Mouse (Mus musculus): Measurements from ENCODE around the gene Mpp1. TPM values are rescaled to one million over a fixed set of nuclear protein-coding genes. Genes with fewer than 3 reads are reported as not detected.

Mpp1 gene
- total RNA-seq, 1 experiment from 2014 or later = 66.8 TPM

GRCm38 (mm10) chrX:75095369-75096162, 35.2 kb downstream of the Mpp1 start, which contains the start of gene Dkc1:
Dkc1 (plus strand) TSS chrX:75095854.
- ATAC-seq (replicated peaks in 1 of 2; ENCODE audit: insufficient read depth in 1 of 2, low FRiP score in 2 of 2, low TSS enrichment in 1 of 2, low read depth in 1 of 2, poor library complexity in 2 of 2, severe bottlenecking in 2 of 2) = peak; percentile 98 to 99

DNA sequence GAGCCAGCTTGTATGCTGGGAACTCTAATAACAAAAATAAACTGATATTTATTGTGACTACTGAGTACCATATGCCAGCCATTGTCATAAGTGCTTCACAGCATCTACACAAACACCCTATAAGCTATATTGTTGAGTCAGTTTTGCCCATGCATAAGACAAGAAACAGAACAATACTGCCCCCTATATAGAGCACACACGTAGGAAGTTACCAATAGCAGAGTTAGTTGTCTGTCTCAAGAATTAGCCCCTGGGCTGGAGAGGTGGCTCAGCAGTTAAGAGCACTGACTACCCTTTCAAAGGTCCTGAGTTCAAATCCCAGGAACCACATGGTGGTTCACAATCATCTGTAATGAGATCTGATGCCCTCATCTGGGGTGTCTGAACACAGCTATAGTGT, 45.2 kb downstream of the Mpp1 start:
- ATAC-seq (replicated peaks in 1 of 2; ENCODE audit: insufficient read depth in 1 of 2, low FRiP score in 2 of 2, low TSS enrichment in 1 of 2, low read depth in 1 of 2, poor library complexity in 2 of 2, severe bottlenecking in 2 of 2) = no peak; a peak in 1 of 4 replicates

DNA sequence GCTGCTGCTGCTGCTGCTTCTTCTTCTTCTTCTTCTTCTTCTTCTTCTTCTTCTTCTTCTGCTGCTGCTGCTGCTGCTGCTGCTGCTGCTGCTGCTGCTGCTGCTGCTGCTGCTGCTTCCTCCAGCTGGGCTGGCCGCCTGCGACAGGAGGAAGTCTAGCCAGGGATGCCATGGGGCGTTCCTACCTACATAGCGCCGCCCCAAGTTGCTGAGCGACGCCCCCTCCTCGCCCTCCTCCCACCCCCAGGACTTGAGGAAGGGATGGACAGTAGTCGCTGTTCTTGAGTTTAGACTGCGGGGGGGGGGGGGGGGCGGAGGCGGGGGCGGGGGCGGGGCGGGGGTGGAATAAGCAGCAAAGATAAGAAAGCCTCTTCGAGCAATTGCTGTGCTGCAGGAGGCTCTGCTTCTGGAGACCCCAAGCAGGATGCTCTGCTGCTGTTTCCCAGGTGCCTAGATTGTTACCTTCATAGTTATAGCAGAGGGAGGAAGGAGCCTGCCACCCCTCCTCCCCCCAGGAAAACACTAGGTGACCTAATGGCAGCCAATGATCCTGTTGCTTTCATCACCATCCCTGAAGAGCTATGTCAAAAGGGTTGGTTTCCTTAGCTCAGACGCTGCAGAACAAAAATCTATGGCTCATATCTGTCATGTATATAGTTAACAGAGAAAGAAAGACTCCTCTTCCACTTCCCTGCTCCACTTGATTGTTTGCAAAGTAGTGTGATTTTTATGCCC, 45.9 kb downstream of the Mpp1 start, which contains the start of gene Gab3:
Gene Gab3 (minus strand): TSS at position 685 of the 735 bp plus-strand sequence.
- peak; percentile 92 to 99 for ATAC-seq (replicated peaks in 1 of 2; ENCODE audit: insufficient read depth in 1 of 2, low FRiP score in 2 of 2, low TSS enrichment in 1 of 2, low read depth in 1 of 2, poor library complexity in 2 of 2, severe bottlenecking in 2 of 2)

GRCm38 (mm10) chrX:75083982-75084773, 46.6 kb downstream of the Mpp1 start:
- peak; percentile 66 to 71 for ATAC-seq (replicated peaks in 1 of 2; ENCODE audit: insufficient read depth in 1 of 2, low FRiP score in 2 of 2, low TSS enrichment in 1 of 2, low read depth in 1 of 2, poor library complexity in 2 of 2, severe bottlenecking in 2 of 2)

GRCm38 (mm10) chrX:75082351-75082750, 48.5 kb downstream of the Mpp1 start:
- no peak for ATAC-seq (replicated peaks in 1 of 2; ENCODE audit: insufficient read depth in 1 of 2, low FRiP score in 2 of 2, low TSS enrichment in 1 of 2, low read depth in 1 of 2, poor library complexity in 2 of 2, severe bottlenecking in 2 of 2)

Other genes with a start within 250 kb of the Mpp1 start
- 2.7 and 3.9 TPM in 2 replicates for gene Gab3, start 45.6 kb downstream of the Mpp1 start, total RNA-seq (2017)
- 454 and 474 TPM in 2 replicates for gene Dkc1, start 35.2 kb downstream of the Mpp1 start, total RNA-seq (2017)
- gene Smim9, start 32.8 kb upstream of the Mpp1 start, total RNA-seq (2017) = not detected in 2 replicates